Mouse (Mus musculus) MEL-GATA-1-ER (cell line): Measurements from ENCODE around the gene Chchd3.

Source experiments
- DNase-seq: peaks from one replicate; pipeline ENCODE4 v3.0.0-alpha.2; 2012; ENCODE audit warnings: low read depth; ENCODE audit errors: extremely low read depth

The Chchd3 gene

DNA sequence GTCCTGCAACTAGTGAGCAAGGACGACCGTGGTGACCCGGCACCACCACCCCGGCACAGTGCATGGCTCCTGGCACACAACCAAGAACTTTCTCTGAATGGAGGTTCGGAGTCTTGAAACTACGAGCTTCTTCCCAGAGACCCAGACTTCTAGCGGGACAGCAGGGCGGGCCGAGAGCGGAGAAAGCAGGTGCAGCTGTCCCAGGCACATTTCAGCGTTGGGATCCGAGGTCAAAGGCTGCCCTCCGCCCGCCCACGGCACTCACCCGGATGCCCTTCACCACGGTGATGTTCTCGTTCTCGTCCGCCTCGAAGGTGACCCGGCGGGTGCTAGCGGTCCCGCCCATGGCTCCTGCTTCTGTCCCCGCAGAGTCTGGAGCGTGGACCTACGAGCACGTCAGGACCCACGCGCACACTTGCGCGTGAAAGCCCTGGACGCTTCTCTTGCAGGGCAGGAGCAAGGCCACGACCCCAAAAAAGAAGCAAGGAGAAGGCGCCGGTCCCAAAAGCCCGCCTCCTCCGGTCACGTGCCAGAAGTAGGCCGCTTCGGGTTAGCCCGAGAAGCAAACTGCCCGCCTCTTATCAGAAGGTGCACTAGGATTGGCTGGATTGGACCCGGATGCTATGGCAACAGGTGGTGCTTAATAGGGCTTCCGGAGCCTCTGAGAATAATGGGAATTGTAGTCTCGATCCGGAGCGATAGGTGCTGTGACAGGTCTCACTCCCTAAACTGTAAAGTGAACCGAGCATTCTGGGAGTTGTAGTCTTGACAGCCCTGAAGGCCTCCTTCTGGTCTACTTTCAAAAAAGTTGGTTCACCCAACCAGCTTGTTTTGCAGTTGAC is at the start of gene Chchd3:
Chchd3 (minus strand) TSS at position 526 of the 842 bp plus-strand sequence.
- peak; percentile 99 for DNase-seq

DNA sequence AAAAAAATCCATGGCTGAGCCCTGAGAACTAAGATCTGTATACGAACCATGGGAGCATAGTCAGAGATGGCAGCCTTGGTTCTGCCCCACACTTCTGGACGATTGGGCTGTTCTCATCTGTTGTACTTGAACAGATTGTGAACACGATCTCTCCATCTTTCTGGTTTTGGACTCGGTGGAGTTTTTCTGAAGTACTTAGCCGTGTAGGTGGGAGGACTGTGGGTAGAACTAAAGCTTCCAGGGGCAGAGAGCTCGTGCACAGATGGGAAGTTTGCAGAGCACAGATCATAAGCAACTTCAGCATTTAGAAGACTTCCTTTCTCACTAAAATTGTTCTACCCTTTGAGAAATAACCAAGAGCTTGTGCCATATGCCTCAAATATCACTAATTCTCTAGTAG is 44.6 kb upstream of the Chchd3 start:
- DNase-seq: no peak

DNA sequence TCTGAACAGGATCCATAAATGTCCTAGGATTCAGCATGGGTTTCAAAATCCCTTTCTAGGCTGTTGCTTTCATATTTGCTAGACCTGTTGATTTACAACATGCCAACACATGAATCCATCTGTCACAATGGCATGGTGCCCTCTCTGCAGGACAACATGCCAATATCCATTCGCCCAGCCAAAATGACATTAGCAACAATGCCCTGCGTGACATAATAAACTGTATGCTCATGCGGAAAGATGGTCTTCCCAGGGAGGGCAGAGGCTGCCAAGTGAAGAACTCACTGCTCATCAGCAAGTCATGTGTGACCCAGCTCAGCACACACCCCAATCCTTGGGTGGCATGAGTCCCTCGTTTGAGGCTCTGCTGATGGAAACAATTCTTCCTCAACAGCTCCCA is 38.8 kb upstream of the Chchd3 start:
- no peak for DNase-seq

DNA sequence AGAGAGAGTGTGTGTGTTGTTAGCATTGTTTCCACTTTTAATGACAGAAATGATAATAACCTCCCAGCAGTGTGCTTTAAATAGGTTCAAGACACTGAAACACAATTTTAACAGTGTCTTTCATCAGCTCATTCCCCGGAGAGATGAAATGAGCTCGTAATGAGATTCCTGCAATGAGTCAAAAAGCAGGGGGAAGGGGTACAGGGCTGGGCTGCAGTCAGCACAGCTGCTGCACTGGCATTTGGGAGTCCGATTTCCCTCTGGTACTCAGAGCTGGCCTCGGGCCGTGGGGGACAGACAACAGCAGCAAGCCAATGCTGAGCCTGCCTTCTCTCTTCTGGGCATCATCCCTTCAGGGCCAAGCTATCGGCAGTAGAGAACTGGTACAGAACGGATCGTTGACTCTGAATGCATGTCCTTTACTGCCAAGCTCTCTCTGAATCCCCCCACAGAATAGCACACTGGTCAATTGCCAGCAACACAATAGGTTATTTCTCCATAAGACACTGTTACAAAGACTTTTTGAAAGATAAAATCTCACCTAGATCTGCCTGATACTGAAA is 34.7 kb upstream of the Chchd3 start:
- no peak for DNase-seq

DNA sequence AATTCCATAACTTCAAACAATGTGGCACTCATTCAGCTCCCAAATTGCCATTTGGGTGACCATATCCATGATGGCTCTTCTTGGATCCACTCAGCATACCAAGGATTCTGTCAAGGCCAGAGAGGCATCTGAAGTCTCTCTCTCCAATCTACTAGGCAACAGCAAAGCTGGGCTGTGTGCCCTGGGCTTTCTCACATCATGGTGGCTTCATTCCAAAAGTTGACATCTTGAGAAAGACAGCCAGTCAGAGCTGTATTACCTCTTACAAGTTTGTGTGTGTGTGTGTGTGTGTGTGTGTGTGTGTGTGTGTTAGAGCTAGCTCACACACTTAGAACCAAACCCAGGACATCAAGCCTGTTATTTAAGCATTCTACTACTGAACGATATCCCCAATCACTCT is 20.1 kb upstream of the Chchd3 start:
- no peak for DNase-seq

DNA sequence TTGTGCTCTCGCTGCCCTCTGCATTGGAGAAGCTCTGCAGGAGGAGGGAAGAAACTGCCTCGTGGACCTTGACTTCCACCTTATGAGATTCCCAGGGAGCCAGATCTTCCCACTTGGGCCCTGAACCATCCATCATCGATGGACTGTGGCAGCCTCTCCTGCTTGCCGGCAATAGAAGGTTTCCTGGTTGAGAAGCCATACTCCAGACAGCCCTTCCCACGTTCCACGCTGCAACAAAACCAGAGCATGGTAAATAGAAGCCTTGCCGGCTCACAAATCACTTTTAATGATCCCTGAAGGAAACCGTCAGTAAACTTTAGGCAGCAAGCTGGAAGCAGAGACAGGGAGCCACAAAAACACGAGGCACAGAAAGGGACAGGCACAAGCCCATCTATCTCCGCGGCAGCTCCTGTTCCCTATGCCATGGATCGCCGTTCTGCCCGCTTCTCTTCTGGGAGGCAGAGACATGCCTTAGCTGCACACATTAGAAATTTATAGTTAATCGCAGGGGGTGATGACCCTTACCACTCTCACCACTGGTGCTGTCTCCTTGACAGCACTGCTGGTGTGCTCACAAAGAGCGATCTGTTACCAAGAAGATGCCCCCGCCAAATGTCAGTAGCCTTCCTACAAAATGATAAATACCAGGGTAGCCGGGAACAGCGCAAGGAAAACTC is 18.3 kb upstream of the Chchd3 start:
- DNase-seq: no peak

DNA sequence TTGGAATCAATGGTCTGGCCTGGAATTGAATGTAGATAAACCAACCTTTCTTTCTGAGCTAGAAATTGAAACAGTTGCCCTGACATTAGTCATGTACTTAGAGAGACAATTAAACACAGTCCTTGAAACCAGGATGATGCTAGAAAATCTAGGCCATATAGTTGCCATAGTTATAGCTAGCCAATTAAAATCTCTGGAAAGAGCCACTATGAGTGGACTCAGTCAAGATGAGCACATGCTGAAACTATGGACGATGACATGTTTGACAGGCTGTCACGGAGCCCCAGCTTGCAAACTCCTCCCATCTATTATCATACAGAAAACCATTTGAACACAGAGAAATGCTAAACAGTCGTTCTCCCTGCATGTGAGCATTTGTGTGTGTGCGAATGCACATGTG is 6.4 kb upstream of the Chchd3 start:
- DNase-seq: no peak

DNA sequence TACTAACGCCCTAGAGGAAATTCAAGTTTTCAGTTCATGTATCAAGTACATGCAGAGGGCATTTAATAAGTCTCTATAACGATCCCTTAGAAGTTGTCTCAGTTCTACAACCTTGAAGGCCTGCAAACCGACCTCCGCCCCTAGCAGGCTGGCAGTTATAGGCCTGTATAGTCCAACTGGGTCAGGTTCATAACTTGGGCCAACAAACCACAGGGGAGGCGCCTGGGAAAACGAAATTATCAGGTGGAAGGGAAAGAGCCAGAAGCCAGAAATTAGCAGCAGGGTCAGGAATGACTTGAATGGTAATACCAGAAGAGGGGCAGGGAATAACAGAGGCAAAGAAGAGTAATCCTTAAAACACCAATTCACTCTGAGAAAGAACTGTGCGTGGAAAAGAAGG is 784 bp downstream of the Chchd3 start:
- DNase-seq: no peak

DNA sequence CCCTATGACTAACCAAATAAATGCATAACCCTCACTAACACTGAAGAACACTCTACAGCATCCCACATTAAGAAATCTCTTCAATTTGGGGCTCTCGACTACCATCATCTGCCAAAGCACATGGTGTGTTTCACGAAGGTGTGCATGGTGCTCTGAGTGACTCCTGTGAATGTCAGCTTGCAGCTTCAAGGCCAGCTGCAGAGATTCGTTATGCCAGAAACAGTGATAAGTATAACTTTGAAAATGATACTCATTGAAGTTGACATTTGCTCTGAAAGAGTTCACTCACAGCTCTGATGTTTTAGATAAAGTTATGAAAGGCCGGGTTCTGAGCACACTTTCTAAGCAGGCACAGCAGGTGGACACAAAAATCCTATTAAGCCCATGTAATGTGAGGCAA is 3.7 kb downstream of the Chchd3 start:
- no peak for DNase-seq

DNA sequence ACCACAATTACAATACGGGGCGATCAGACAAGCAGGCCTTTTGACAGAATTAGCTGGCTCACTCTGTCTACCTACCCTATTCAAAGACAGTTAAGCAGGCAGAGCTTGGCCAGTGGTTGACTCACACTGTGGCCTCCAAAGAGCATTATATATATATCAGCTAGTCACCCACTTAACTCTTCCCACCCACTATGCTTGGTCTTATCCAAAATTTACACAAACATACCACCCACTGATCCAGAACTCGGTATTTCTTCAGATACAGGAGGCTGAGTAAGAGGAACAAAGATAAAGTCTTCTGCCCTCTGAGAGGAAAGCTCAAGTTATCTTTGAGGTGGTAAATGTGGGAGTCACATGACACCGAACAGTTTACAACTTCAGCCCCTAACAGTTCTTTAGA is 4.4 kb downstream of the Chchd3 start:
- DNase-seq: peak; percentile 77

DNA sequence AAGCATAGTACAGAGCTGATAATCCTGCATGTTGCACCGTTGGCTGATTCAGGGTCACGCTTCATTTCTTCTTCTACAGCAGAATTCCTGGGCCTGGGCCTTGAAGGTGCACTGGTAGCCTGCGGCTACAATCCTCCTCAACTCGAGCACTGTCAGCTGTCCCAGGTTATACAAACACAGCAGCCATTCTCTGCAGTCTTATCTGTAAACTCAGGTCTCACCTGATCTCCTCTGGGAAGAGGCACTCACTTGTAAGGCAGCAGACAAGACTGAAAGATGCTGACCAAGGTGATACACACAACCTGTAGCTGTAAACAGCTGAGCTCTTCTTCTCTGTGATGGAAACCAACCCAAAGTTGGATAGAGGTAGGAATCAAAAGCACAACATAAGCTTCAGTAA is 5.1 kb downstream of the Chchd3 start:
- DNase-seq: no peak

DNA sequence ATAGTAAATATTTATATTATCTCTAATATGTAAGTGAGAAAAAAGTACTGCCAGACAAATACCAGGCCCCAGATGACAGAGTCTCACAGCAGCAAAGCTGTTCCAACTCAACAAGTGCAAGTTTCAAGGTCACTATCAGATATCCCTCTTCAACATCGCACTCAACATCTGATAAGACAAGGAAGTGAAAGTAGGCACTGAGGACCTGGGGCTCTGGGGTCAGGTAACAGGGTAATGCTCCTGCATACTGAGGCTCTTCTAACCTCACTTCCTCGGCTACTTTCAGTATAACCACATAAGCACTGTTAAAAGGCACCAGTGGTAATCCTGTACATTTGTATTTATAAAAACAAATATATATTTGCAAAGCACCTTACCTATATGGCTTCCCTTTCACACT is 8.4 kb downstream of the Chchd3 start:
- DNase-seq: no peak

DNA sequence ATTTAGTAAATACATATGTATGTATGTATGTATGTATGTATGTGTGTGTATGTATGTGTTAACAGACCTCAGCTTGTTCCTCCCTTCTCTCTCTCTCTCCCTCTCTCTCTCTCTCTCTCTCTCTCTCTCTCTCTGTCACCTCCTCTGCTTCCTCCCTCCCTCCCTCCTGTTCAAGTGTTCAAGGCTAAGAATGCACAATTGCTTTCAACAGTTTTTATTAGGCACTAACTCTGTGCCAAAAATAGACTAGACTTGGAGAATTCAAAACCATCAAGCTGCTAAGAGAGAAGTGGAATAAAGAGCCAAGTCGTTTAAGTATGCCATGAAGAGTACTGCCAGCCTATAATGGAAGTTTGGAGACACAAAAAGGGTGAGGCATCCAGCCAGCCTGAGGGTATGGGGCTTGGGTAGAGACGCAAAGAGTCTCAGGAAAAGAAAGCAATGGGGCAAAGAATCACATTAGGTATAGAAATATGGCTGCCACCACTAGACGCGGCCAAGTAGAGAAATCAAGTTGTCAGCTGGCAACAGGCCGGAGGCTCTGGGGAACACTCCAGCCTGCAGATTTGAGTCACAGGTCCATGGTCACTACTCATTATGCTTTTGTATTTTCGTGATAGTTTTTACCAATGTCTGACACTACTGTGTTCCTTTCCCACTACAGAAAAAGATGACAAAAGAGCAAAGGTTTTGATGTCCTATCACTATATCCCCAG is 10.2 kb downstream of the Chchd3 start:
- DNase-seq: no peak

DNA sequence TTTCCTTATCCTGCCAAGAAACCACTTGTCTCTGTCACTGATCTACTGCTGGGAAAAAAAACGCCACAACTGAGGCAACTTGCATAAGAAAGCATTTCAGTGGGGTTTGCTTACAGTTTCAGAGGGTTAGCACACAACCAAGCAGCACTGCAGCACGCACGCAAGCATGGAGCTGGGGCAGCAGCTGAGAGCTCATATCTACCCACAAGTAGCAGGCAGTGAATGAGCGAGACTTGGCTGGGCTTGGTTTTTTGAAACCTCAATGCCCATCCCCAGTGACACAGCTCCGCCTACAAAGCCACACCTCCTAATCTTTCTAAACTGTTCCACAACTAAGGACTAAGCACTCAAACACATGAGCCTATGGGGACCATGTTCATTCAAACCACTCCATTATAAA is 16.6 kb downstream of the Chchd3 start:
- no peak for DNase-seq

DNA sequence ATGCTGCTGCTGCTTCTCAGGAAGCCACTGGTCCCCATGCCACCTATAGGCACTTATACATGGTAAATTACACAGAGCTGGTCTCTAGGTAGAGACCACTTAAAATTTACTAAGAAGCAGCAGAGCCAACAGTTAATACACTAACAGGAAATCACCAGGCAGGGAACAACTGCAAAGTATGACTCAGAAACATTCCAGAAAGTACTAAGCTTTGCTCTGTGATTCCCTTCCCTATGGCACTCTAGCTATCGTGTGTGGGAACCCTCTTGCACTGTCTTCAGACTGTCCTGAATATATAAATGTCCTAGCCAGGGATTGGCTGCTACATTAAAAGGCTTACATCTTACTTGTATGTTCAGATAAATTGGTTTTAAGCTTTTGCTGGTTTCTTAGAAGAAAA is 17.2 kb downstream of the Chchd3 start:
- DNase-seq: no peak

DNA sequence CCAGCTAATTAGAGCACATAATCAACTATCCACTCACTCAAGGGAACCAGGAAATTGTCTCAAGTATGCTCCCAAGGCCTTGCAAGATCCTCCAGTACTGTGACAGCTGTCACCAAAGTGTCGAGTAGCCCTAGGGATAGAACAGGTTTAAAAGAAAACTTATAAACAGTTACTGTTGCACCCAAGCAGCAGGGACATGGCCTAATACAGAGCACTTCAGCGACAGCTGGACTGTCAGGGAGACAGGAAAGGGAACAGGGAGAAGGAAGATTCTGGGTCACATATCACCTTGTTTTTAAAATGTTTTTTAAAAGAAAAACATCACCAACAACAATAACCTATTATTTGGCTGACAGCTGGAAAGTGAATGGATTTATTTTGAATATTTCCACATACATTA is 18.1 kb downstream of the Chchd3 start:
- DNase-seq: no peak

DNA sequence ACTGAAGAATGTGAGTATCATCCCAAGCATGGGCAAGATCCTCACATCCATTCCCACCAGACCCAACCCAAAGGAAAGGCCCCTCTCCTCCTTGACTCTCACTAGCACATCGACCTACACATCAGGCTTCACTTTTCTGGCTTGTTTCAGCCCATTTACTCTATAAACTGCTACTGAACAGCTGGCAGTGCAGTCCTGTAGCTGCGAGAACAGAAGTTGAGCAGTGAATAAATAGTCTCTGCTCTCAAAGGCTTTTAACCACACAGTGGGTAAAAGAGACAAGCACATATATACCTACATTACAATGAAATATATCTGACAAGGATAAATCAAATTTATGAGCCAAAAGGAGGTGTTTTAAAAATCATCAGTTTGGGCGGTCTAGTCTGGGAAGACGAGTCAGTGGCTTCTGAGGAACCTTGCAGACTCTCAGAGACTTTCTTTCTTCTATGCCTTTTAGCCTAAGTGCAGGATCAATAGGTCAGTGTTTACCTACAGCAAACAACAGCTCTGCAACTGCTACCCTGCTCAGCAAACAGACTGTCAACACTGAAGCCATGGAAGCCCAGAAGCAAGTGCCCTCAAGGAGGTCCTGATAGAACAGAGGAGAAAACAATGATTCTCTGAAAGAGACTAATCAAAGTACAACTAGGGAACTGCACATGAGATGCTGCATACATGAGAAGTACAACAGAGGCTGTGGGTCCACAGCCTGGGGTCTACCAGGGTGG is 19.5 kb downstream of the Chchd3 start:
- no peak for DNase-seq

DNA sequence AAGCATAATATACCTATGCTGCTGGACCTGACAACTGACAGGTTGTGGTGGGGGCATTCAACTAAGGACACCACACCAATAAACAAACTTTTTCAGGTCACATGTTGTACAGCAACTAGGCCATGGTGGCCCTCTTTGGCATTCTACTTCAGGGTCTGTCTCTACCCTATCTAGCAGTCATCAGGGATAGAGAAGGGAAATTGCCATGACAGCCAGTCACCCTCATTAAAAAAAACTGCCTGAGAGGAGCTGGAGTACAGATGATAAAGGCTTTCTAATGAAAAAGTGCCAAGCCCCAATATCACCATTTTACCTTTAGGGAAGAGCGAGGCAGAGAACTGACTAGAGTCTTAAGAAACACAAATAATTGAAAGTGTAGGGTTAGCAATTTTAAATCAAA is 27.5 kb downstream of the Chchd3 start:
- DNase-seq: no peak

DNA sequence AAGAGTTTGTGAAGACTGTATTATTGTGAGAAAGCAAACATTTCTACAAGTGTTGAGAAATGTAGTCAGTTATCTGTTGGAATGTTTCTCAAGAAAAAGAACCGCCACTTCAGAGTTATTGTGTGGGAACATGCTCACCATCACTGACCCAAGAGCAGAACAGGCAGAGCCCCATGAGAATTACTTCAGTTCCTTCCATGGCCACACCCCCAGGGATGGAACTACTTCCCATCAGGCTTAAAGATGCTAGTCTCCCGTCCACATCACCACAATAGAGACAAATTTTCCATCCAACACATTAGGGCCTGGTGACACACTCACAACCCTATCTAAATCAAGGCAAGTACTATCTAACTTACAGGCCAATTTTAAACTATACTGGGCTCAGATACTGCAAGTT is 28.4 kb downstream of the Chchd3 start:
- DNase-seq: no peak

DNA sequence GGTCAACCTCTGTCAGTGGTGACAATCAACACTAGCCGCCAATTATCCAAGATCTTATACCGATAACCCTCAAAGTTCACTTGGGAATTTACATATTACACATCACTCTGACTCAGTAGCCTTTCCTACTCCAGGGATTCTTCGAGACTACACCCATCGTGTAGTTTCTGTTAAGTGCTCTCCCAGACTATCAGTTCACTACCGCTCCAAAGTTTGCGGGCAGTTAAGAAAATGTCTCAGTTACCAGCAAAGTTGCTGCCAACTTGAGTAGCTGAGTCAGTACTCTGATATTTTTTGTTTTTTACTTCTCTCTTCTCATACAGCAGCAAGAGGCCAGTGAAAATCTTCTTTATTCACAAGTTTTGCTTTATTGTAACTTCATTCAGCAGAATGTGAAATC is 31.8 kb downstream of the Chchd3 start:
- no peak for DNase-seq

DNA sequence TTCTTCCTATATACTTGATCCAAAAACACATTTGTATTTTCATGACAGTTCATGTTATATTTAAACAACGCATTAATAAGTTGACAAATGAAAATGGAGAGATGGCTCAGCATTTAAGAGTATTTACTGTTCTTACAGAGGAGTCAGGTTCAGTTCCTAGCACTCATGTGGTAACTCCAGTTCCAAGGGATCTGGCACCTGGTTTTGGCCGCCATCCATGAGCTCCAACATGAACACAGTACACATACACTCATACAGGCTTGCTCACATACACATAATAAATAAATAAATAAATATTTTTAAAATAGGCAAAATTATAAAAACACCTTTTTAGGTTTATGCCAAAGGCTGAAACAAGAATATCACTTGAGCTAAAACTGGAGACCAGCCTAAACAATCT is 35.0 kb downstream of the Chchd3 start:
- DNase-seq: no peak
